ENCODE assay signal across 10 mouse cellular contexts in the genomic region with DNA sequence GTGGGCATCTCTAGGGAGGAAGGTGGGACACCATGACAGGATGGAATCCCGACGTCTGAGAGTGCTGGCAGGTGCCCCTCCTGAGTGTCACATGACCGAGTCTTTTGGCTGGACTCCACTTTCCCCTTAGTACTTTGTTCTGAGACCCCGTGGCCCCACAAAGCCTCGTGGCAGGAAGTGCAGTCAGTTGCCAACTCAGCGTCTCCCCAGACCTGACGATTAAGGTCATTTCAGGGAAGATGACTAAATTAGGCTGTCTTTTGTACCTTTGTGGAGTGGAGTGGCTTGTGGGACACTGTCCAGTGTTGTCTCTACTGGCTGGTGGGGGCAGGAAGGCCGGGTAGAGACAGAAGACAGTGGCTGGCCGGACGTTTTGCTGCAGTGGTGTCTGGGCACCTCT.
"Had no signal": no experiment of that assay in that cellular context is flagged by ENCODE, and none has a peak within 500 bp of the region (broad histone marks: within the 10 kb centered on the region; RNA-seq: fewer than 3 reads in every experiment).

No protein-coding gene starts in this region.

- DNase-seq: kidney, postnatal 36 days; layer of hippocampus, postnatal 36 days; liver, embryonic 13.5 days; lung, adult 2 months; lung, postnatal 14 days; lung, postnatal 4 days; midbrain, embryonic 14.5 days; thymus, adult 18-20 months; thymus, postnatal 36 days had no signal

- H3K4me3 ChIP-seq: left cerebral cortex, adult 2 months; liver, embryonic 13.5 days had no signal

- H3K27ac ChIP-seq: left cerebral cortex, adult 2 months; liver, embryonic 13.5 days had no signal

- H3K4me1 ChIP-seq: liver, embryonic 13.5 days had no signal

- H3K27me3 ChIP-seq: liver, embryonic 13.5 days had no signal
